Mouse (Mus musculus) CD4-positive, CD25-positive, alpha-beta regulatory T cell, adult 4 months (primary cell): ENCODE data around the gene Rnf123. TPM values are rescaled to one million over a fixed set of nuclear protein-coding genes. Genes with fewer than 3 reads are reported as not detected.
A peak's percentile ranks its signal among the peaks of the same experiment; 100 is the strongest.

Source experiments
- ATAC-seq: one replicate; pipeline ENCODE4 v1.8.0; 2017
- polyA plus RNA-seq, 2 experiments: library from polyadenylated mRNA; unstranded; fragments of 100-300 nt; shearing (Covaris generic); gene quantifications; one replicate each; pipeline ENCODE4 v1.2.1; 2017

The Rnf123 gene
- polyA plus RNA-seq, 2 experiments from 2014 or later, result 68.1 to 87.9 TPM

DNA sequence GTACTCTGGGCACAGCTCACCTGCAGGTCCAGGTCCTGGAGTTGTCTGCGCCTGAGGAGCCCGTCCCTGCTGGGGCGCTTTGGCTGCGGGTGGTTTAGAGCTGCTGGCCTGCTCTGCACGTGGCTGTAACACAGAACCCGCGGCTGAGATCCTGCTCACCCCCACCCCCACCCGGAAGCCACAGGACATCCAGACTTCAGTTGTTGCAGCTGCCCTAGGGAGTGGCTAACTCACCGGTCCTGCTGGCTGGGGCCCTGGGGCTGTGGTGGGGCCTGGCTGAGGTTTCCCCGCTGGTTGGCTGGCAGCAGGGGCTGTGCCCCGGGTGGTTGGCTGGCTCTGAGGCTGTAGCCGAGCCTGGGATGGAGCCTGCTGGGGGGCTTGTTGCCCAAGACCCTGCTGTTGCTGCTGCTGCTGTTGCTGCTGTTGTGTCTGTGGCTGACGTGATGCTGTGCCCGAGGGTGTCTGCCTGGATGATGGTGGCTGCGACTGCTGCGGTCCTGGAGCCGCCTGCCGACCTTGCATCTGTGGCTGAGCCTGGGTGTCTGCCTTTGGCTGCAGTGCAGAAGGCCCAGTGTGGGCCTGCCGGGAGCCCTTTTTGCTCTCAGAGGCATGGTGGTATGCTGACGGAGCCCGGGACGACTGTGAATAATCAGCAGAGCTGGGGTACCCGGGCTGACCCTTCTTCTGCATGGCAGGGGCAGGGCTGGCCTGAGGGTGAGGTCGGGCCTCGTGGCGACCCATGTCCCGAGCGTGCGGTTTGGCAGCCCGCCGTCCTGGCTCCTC, 21.8 kb upstream of the Rnf123 start:
- ATAC-seq, result peak; percentile 49

DNA sequence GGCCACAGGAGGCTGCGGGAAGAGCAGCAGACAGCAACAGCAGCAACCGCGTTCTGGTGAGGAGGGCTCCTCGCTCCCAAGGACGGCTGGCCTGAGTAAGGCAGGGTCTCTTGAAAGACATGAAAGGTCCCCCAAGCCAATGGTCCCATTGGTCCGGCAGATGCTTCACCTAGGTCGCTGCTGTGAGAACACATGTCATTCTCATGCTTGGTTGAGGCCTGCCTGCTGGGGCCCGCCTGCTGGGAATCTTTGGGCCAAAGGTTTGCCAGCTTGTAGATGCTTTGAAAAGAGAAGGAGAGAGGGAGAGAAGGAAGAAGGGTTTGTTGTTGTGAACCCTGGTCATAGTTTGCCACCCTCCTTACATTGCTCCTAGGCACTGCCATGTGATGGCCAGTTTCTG, 16.5 kb upstream of the Rnf123 start:
- no peak for ATAC-seq

DNA sequence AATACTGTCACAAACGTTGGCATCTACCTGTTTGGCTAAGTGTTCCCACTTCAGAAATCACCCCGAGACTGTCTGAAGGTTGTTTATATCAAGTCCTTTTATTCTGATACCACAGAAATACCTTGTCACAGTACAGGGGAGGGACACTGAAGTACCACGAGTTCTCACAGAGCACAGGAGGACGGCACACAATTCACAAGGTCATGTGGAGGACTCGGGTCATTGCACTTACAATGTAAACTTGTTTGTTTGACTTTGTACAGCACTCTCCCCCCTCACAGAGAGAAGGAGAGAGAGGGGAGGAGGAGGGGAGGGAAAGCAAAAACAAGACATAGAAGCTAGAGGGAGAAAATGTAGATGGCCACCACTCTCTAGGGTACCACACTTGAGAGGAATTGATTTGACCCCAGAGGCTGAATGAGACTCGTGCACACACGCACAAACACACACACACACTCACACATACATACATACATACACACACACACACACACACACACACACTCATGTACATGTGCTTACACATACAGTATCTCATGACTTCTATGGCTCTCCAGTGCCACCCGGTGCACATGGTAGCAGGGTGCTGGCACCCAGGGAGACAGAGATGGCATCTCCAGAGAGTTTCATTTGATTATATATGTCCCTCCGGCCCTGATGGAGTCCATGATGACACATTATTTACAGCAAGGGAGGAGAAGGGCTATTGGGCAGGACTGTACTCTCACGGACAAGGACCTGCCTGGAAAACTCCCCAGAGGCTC, 13.0 kb upstream of the Rnf123 start:
- no peak for ATAC-seq

DNA sequence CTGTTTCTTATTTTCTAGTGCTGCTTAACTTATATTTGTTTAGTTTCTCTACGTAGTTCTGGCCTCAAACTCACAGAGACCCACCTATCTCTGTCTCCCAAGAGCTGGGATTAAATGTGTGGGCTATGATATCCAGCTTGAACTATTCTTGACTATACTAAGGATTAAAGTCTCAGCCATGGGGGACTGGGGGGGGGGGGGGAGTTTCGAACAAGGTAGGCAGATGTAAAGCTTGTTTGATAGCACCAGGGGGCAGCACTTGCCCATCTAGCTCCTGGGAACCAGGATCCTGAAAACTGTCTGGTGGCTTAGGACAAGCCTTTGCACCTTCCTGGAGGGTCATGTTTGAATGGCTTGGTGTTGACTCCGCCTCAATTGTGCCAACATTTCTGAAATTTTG, 12.4 kb upstream of the Rnf123 start:
- peak; percentile 38 for ATAC-seq

DNA sequence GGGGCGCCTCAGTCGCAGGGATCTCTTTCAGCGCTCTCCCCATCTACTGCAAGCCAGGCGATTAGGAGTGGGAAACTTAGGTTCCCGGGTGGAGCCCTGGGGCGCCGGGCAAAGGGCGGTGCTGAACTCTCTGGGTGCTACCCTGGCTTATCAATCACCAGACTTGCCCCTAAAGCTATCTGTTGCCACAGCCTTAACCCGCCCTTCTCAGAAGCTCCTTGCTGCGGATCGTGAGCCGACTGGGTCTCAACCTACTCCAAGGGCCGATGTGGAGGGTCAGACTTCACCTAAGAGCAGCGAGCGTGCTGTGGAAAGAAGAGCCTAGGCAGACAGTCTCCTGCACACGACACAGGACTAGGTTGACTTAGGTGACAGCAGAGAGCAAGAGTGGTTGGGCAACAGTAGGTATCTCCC, 11.9 kb upstream of the Rnf123 start:
- no peak for ATAC-seq

DNA sequence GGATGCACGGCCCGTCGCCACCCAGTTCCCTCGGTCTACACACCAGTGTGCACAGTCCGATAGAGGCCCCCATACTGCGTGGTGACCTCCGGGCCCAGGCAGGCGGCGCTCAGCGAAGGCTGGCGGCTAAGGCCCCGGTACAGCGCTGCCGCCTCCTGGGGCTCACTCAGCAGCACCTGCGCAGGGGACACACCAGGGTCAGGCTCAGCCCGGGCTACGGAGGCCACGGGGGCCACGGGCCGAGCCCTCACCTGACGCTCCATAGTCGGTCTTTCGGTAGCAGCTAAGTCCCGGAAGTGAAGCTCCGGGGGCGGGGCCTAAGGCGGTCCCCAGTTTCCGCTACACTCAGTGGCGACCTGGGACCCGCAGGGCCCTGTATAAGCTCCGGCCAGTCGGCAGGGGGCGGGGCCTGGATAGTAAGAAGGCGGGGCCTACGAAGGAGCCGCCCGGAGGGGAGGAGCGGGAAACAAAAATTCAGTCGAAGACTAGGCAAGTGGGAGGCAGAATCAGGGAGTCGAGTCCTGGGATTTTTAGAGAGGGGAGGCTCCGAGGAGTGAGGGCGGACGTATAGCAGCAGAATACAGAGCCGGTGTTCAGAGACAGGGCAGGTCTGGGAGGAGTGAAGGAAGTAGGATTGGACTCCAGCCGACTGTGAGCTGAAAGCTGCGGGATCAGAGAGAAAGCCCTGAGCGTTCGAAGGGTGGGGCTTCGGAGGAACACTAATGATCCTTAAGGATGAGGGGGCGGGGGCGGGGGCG, 11.2 kb upstream of the Rnf123 start, which contains the start of gene Apeh:
Gene Apeh, minus strand, starts transcription at position 423 of the 758 bp plus-strand sequence.
- peak; percentile 95 for ATAC-seq

DNA sequence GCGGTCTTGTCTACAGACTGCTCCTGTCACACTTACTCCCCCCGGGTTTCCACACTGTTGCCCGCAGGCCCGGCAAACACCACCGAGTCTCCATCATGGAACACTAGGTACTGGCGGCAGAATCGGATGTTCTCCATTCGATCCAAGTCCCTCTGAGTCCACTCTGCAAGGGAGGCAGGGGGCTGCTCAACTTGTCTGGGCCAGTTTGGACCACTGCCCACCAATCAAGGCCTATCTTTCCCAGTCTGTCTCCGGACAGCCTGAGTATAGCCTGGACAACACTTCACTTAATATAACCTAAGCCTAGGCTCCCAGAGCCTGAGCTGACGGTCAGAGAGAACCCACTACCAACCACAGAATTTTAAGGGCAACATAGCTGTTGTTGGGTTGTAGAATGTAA, 10.4 kb upstream of the Rnf123 start:
- ATAC-seq, result no peak

DNA sequence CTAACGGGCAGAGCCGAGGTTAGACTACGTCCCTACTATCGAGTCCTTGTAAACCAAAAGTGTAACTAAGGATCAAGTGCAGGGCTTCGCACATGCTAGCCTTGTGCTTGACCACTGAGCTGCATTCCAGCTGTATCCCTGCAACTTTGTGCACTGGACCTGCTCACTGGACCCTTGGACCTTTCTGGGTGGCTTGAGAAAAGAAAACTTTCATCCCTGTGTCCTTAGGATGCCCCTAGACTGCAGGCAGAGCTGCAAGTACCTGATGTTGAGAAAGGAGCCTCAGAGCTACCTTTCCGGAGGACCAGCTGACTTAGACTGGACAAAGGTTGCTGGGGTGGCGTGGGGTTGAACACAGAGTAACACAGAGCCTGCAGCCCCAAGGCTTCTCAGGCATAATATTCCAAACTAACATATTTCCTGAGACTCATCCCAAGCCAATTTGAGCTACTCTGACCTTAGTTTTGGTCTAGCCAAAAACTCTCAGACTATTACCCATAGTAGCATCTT, 7.5 kb upstream of the Rnf123 start:
- no peak for ATAC-seq

DNA sequence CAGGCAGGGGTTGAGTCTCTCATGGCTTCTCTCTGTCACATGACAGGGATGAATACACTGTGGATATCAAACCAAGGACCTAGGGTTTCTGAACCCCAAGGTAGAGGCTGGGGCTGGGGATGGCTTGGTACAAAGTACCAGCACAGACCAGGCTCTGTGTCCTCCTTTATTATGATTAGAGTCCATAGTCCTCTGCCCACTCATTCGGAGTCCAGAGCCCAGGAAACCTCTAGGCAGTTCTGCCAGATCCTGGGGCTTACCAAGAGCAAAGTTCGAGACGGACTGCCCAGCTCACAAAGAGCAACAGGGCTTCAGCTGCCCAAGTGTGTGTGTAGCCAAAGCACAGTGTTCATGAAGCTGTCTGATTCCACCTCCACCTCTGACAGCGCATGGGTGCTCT, 2.1 kb upstream of the Rnf123 start:
- ATAC-seq, result no peak

DNA sequence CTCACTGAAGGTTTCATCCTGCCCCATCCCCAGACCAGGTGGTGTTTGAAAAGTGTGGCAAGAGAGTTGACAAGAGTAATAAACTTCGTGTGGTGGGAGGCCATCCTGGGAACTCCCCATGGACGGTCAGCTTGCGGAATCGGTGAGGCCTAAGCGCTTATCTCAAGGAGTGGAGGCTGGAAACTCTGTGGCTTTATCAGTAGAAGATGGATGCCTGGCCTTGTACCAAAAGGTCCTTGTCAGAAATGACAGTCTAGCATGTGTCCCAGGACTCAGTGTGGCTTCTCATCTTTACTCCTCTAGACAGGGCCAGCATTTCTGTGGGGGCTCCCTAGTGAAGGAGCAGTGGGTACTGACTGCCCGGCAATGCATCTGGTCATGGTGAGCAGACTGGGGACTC, 415 bp upstream of the Rnf123 start:
- no peak for ATAC-seq

DNA sequence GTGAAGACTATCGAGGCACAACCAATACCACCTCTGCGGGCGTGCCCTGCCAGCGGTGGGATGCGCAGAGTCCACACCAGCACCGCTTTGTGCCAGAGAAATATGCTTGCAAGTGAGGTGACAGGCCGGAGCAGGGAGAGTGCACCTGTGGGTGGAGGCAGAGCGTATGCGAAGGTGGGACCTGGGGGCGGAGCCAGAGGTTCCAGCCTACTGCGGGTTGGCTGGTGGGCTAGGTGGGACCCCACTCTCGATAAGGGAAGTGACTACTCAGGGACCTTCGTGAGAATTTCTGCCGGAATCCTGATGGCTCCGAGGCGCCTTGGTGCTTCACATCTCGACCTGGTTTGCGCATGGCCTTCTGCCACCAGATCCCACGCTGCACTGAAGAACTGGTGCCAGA, 597 bp downstream of the Rnf123 start:
- no peak for ATAC-seq

DNA sequence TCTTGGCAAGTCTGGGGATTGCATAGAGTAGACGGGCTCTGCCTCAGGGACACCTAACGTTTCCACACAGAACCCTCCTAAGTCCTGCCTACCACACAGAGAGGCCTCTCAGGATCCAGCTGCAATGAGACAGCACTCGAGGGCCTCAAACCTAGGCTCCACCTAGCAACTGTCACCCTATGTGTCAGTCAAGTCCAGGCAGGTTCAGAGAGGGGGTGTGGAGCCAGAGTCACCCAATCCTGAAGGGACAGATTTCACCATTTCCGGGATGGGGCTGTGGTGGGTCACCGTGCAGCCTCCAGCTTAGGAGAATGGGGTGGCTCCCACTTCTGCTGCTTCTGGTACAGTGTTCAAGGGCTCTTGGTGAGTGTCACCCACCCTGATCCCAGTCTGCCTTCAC, 3.0 kb downstream of the Rnf123 start, which contains the start of gene Mst1:
Gene Mst1, plus strand, starts transcription at position 269 of the 400 bp plus-strand sequence.
- ATAC-seq, result no peak

DNA sequence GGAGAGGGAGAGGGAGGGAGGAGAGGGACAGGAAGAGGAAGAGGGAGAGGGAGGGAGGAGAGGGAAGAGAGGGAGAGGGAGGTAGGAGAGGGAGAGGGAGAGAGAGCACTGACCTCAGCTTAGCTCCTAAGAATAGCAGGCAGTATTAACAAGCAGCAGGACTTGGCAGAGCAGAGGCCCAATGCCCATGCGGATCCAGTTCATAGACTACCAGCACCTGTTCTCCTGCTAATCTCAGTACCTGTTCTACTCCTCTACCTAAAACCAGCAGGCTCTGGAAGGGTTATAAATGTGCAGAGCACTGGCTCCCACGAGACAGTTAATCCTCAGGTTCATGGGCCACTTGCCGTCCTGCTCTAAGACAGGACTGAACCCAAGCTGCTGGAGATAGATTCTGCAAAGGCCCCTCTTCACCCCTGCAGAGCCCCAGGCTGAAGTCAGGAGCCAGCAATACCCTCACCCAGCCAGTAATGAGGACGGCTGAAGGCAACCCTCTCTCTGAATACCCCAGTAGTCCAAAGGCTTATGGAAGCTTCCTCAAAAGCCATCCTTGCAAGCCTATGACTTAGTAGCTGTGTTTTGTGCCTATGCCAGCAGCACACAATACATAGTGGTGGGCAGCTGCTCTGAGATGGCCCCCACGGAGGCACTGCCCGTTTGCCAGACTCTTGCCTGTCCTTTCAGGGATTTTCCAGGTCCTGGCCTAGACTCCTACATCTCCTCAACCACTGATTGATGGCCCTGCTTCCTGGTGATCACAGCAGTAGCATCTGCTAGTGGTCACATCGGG, 9.8 kb downstream of the Rnf123 start:
- ATAC-seq, result no peak

DNA sequence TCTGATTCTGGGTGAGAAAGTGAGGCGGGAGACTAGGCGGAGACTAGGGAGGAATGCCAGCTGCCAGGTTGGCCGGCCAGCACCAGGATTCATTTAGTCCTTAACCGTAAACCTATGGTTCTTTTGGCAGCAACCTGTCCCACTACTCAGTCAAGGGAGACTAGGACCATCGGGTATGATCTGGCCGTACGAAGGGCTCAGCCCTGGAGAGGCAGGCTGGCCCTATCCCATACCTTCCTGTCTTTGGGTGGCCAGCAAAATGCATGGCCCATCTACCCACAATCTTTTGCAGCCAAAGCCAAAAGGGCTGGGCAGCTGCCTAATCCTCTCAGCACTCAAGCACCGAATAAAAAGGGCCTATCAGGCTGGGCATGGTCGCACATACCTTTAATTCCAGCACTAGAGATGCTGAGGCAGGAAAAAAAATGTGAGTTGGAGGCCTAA, 10.6 kb downstream of the Rnf123 start:
- no peak for ATAC-seq

DNA sequence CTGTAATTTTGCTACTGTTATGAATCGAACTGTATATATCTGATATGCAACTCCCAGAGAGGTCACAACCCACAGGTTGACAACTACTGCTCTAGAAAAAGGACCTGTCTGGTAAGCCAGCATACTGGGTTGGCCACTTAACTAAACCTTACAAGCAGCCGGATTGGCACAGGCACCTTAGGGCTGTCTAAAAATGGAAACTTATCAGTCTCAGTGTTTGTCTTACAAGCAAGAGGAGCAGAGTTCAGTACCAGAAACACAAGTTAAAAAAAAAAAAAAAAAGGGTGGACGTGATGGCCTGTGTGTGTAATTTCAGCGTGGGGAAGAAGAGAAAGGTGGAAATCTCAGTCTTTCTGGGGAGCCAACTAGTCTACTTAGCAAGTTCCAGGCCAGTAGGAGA, 11.3 kb downstream of the Rnf123 start:
- no peak for ATAC-seq

DNA sequence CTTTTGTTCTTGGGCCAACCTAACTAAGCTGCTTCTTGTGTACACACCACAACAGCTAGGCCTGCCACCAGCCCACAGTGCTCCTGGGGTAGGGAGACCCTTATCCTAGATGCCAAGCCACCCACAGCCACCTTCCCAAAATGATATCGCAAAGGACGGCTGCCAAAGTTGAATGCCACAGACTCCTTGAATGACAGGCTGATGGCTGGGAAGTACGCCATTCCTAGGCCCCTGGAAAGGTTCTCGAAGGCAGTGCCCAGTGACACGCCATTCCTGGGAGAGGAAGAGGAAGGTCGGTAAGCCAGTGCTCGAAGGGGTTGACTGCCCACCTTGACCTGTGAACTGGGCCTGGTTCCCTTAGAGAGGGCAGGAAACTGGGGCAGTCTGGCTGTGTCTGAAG, 13.6 kb downstream of the Rnf123 start:
- no peak for ATAC-seq

DNA sequence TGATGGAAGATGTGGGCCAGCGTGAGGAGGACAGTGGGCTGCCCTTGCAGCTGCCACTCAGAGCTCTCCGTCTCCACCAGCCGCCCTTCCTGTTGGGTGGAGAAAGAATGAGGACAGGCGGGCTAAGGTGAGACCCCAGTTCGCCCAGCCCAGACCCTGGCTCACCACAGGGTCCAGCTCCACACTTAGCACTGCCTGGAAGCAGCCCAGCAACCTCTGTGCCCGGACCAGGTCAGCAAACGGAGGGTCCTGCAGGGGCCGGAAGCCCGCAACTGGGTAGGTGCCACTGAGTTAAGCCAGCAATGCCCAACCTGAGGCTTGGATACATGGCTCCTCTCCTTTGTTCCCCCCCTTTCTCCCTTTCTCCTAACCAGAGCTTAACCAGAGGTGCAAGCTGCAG, 14.1 kb downstream of the Rnf123 start:
- no peak for ATAC-seq

DNA sequence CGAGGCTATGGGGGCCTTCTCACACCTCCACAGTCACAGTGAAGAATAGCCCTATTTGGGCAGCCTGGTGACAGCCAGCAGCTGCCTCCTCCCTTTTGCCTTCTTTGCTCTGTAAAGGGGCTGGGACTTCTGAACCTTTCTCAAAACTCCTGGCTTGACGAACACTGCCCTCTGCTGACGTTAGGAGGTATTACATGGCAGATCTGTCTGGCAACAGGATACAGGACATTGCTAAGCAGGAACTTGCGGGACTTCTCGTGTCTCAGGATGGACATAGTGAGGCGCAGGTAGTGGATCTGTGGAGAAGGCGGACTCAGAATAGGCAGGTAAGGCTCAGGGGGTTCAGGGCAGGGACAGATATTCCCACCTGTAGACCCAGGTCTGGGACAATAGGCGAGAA, 15.2 kb downstream of the Rnf123 start:
- ATAC-seq, result peak; percentile 72

DNA sequence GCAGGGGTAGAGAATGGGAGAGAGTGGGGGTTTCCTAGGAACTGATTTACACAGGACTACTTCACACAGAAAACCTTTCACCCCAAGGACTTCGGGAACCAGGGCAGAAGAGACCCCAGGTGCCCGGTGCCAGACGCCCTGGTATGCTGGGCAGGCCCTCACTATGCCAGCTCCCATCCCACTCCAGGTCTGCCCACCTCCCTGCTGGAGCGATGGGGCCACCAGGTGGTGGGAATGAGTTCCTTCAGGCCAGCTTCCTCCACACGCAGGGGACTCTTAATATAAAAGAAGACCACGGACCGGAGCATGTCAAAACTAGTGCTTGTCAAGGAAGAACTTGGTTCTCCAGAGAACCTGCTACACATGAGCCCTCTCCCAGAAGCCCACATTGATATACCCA, 15.9 kb downstream of the Rnf123 start:
- ATAC-seq, result no peak

DNA sequence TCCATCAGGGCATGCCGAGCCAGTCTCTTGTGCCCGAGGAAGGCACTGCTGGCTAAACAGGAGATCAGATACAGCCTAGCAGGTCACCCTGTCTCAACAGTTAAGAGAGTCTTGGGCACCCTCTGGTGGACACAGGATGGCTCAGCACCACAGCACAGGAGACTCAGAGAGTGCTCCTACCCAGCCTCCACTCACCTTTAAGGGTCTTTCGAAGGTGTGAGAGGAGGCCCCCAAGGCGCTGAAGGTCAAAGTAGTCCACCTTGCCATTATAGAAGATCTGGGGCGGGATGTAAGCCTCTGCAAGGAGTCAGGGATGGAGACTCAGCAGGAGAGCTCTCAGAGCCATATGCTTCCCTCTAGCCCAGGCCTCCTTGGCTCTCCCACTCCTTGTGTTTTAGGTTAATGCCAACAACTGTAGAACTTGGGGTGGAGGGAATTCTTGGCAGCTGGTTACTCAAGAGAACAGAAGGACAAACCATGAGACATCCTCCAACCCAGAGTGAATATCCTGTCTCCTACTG, 17.6 kb downstream of the Rnf123 start:
- ATAC-seq, result peak; percentile 57

DNA sequence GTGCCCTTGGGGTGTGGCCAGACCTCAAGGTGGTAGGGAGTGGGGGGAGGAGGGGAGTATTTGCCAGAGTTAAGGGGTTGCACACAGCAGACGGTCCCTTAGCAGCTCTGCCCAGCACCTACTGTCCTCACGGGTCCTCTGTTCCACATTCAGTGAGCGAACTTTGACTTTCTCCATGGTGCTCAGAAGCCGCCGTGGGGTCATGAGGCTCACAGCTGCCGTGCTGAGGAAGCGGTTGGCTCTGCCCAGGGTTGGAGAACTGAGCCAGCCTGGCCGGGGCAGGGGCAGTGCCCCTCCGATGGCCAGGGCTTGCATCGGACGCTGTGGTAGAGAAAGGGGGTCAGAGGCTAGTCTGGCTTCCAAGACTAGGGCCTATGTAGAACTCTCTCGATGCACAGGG, 19.8 kb downstream of the Rnf123 start:
- ATAC-seq, result no peak

DNA sequence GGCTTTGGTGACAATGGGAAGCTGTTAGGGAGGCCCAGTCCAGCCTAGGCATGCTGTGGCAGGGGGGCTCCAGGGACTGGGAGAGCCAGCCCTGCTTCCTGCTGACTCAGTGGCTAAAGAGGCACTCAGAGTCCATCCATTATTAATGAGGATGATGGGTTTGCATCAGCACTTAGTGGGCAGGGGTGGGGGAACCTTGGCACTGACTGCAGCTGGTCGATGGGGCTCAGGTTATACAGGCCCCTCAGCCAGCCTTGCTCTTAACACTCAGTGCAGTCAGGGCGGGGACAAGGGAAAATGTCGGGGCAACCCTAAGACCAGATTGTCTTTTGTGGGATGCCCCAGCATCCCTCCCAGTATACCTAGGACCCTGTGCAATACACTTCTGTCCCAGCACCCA, 21.0 kb downstream of the Rnf123 start:
- ATAC-seq, result no peak
